Mouse (Mus musculus) testis, adult 2 months (tissue): ENCODE measurements around the gene Drd4. TPM values are rescaled to one million over a fixed set of nuclear protein-coding genes. Genes with fewer than 3 reads are reported as not detected.

Experiments
- H3K27ac ChIP-seq: fragments of 200-500 bp; 2 replicates; pipeline ENCODE4 v1.5.1; 2012; ENCODE audit warnings: low read depth, low read length; ENCODE audit not compliant: control insufficient read depth, insufficient read depth
- H3K27me3 ChIP-seq: fragments of 200-500 bp; 2 replicates; pipeline ENCODE4 v1.6.1; 2012; ENCODE audit warnings: mild to moderate bottlenecking, low read length, moderate library complexity; ENCODE audit not compliant: control insufficient read depth, insufficient read depth
- H3K36me3 ChIP-seq: fragments of 200-500 bp; 2 replicates; pipeline ENCODE4 v1.6.1; 2012; ENCODE audit warnings: mild to moderate bottlenecking, low read length; ENCODE audit not compliant: control insufficient read depth, insufficient read depth
- H3K4me1 ChIP-seq: fragments of 200-500 bp; 2 replicates; pipeline ENCODE4 v1.6.1; 2012; ENCODE audit warnings: low read length; ENCODE audit not compliant: control insufficient read depth, insufficient read depth
- H3K4me3 ChIP-seq: fragments of 200-500 bp; 2 replicates; pipeline ENCODE4 v1.5.1; 2012; ENCODE audit warnings: low read depth, mild to moderate bottlenecking, low read length, moderate library complexity, mixed read lengths; ENCODE audit not compliant: control insufficient read depth
- CTCF ChIP-seq: fragments of 200-500 bp; IDR thresholded peaks from 2 replicates; pipeline ENCODE4 v1.5.1; 2012; ENCODE audit warnings: low read depth, mild to moderate bottlenecking, inconsistent platforms, low read length, moderate library complexity; ENCODE audit not compliant: control insufficient read depth, insufficient read depth, insufficient replicate concordance
- POLR2A ChIP-seq: fragments of 200-500 bp; IDR thresholded peaks from 2 replicates; pipeline ENCODE4 v1.6.1; 2012; ENCODE audit warnings: low read depth, mild to moderate bottlenecking, inconsistent platforms, low read length, moderate library complexity; ENCODE audit not compliant: control insufficient read depth
- polyA plus RNA-seq: library from polyadenylated mRNA; depleted of rRNA; stranded (reverse); fragments of >200 nt; gene quantifications from 2 replicates; pipeline ENCODE4 v1.2.3, GENCODE M21; 2012

Drd4 gene
- polyA plus RNA-seq, 1 experiment: 13.0 TPM

- Histone ChIP-seq H3K27me3 (no peaks in the 10 kb centered on the region), H3K4me1 (peaks cover 9% of the 10 kb centered on the region), H3K36me3 (no peaks in the 10 kb centered on the region), H3K27ac (peak overlapping the region; percentile 59), H3K4me3 (peak overlapping the region; percentile 41)
- TF ChIP-seq POLR2A (no peak), CTCF (no peak)
These were observed 2.2 kb downstream of the Drd4 start for GRCm38 (mm10) chr7:141293852-141294471.

- Histone ChIP-seq H3K27me3 (no peaks in the 10 kb centered on the region), H3K4me1 (peaks cover 9% of the 10 kb centered on the region), H3K4me3 (peak overlapping the region; percentile 41; the same call in 1 of the 2 replicates), H3K36me3 (no peaks in the 10 kb centered on the region), H3K27ac (no peak overlapping the region)
- TF ChIP-seq POLR2A (no peak), CTCF (no peak)
These were observed 2.7 kb downstream of the Drd4 start for GRCm38 (mm10) chr7:141294479-141294878.

GRCm38 (mm10) chr7:141297926-141298650 is 6.3 kb downstream of the Drd4 start:
- no peak overlapping the region for H3K27ac ChIP-seq
- peaks cover 9% of the 10 kb centered on the region for H3K4me1 ChIP-seq
- no peaks in the 10 kb centered on the region for H3K27me3 ChIP-seq
- no peak overlapping the region for H3K4me3 ChIP-seq
- peaks cover 2% of the 10 kb centered on the region; the same call in 1 of the 2 replicates for H3K36me3 ChIP-seq
- TF ChIP-seq CTCF: no peak
- no peak for TF ChIP-seq POLR2A

GRCm38 (mm10) chr7:141299175-141299574 is 7.4 kb downstream of the Drd4 start:
- Histone ChIP-seq H3K4me1 (peaks cover under 1% of the 10 kb centered on the region; the same call in 1 of the 2 replicates), H3K27me3 (no peaks in the 10 kb centered on the region), H3K4me3 (no peak overlapping the region), H3K36me3 (peaks cover 2% of the 10 kb centered on the region; the same call in 1 of the 2 replicates), H3K27ac (no peak overlapping the region)
- TF ChIP-seq POLR2A (no peak), CTCF (no peak)

- no peak for TF ChIP-seq POLR2A
- no peak for TF ChIP-seq CTCF
- no peak overlapping the region for H3K27ac ChIP-seq
- H3K4me3 ChIP-seq: no peak overlapping the region
- no peaks in the 10 kb centered on the region for H3K27me3 ChIP-seq
- H3K36me3 ChIP-seq: peaks cover 2% of the 10 kb centered on the region; the same call in 1 of the 2 replicates
- H3K4me1 ChIP-seq: no peaks in the 10 kb centered on the region
These were observed 9.6 kb downstream of the Drd4 start for GRCm38 (mm10) chr7:141301386-141301785.

- H3K4me3 ChIP-seq: no peak overlapping the region
- TF ChIP-seq POLR2A (no peak), CTCF (no peak)
- H3K27ac ChIP-seq: no peak overlapping the region
- H3K36me3 ChIP-seq: peaks cover 2% of the 10 kb centered on the region; the same call in 1 of the 2 replicates
- H3K4me1 ChIP-seq: no peaks in the 10 kb centered on the region
- no peaks in the 10 kb centered on the region for H3K27me3 ChIP-seq
These were observed 11.0 kb downstream of the Drd4 start for GRCm38 (mm10) chr7:141302702-141303268.

- H3K4me1 ChIP-seq: peaks cover 3% of the 10 kb centered on the region
- TF ChIP-seq CTCF: no peak
- no peak for TF ChIP-seq POLR2A
These were observed 12.7 kb downstream of the Drd4 start for GRCm38 (mm10) chr7:141304537-141304936.

More at GRCm38 (mm10) chr7:141304537-141304936, 12.7 kb downstream of the Drd4 start:
- peaks cover 2% of the 10 kb centered on the region; the same call in 1 of the 2 replicates for H3K36me3 ChIP-seq
- H3K27ac ChIP-seq: no peak overlapping the region
- no peak overlapping the region for H3K4me3 ChIP-seq
- no peaks in the 10 kb centered on the region for H3K27me3 ChIP-seq
